Mouse (Mus musculus): Measurements from ENCODE around the gene Dmpk.

GRCm38 (mm10) chr7:19075231-19075630 is 8.4 kb upstream of the Dmpk start:
- TF ChIP-seq MYOG (IDR thresholded peaks at IDR 0.05; ENCODE audit: control insufficient read depth, extremely low read depth, insufficient read length), result no peak
- TF ChIP-seq USF1 (IDR thresholded peaks at IDR 0.05; ENCODE audit: low read depth), result no peak
- no peak for TF ChIP-seq CTCF (IDR thresholded peaks at IDR 0.05; ENCODE audit: control insufficient read depth, insufficient read depth, insufficient read length)

Data from C2C12 (cell line).